Mouse (Mus musculus): ENCODE measurements around the gene Fam69a. TPM values are rescaled to one million over a fixed set of nuclear protein-coding genes. Genes with fewer than 3 reads are reported as not detected.
A peak's percentile ranks its signal among the peaks of the same experiment; 100 is the strongest.
"Not testable (repeated sequence)": the region's sequence is repeated elsewhere in the genome, so short reads cannot be mapped to it uniquely, and the experiment has no call there.

Gene Fam69a
- 22.9 and 25.1 TPM in 2 replicates for polyA plus RNA-seq (2014; fragmentation: Nextera tagmentation; extraction: Ambion mirVana)

DNA sequence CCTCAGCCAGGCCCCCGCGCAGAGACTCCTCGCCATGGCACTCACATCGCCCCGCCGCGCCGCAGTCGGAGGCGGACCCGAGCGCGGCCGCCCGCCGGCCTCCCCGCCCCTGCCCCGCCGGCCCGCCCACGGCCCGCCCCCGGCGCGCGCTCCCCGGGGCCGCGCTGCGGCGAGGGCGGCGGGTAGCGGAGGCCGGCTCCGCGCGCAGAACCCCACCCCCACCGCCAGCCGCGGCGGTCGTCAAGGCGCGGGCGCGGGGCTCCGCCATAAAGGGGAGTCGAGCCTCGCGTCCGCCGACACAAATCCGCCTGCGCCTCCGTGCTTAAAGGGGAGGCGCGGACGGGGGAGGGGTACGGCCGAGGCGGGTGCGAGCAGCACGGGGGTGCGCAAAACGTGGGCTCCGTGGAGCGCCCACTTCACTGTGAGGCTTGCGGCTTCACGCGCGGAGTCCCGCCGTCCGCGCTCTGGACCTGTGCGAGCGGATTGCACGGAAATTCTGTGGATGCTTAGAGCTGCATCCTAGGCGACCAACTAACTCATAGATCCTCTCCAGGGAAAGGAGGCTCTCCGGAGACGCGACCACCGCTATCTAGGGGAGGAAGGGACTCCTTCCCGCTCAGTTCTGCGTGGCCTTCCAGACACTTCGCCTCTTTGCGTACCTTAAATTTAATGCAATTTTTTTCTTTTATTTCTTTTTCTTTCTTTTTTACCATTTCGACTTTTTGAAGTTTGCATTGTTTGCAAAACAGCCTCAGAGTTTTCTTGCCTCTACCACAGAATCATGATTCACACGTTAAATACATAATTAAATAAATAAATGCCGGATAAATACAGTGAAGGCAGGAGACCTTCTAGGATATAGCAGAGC is at the start of gene Fam69a:
Gene Fam69a (minus strand): TSS at position 119 of the 868 bp plus-strand sequence.
- H3K36me3 ChIP-seq (ENCODE audit: control insufficient read depth, insufficient read depth, low read length) = no peaks in the 10 kb centered on the region
- peaks cover 4% of the 10 kb centered on the region; the same call in 1 of the 2 replicates for H3K4me1 ChIP-seq (ENCODE audit: control insufficient read depth, insufficient read depth, low read length)
- peak within 1 kb of the TSS; percentile 81 for H3K4me3 ChIP-seq (ENCODE audit: low read depth, low read length)
- H3K27me3 ChIP-seq (ENCODE audit: control insufficient read depth, insufficient read depth, low read length) = no peaks in the 10 kb centered on the region
- H3K4me2 ChIP-seq = peak within 1 kb of the TSS; percentile 77
- no peaks in the 10 kb centered on the region for H3K9me3 ChIP-seq (ENCODE audit: control insufficient read depth, low read length)
- peak; percentile 94 for ATAC-seq (ENCODE audit: low FRiP score)
- under 1% methylated on average over 74 of the region's 91 CpGs for WGBS
- H3K27ac ChIP-seq (ENCODE audit: low read depth, low read length) = peak within 1 kb of the TSS; percentile 79
- H3K9ac ChIP-seq (ENCODE audit: low read length) = peak within 1 kb of the TSS; percentile 85
- DNase-seq (ENCODE audit: low spot score, missing footprints) = peak; percentile 99

DNA sequence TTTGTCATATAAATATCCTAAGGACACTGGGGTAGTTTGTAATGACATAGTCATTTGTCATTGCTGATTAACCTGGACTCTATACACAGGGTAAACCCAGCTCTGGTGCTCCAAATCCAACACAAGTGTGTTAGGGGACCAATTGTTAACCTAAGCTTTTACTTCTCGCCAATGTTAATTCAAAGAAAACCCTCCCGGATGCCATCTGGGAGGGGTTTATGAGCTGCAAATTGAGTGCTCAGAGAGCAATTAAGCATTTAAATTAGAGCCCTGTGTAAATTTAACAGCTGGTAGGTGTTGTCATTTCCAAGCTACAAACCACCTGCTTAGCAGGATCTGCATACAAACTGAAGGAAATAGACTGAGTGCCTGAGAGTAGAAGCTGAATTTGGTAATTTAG is 48.6 kb upstream of the Fam69a start:
- DNase-seq (ENCODE audit: low spot score, missing footprints) (peak; percentile 71), ATAC-seq (ENCODE audit: low FRiP score) (no peak)
- Histone ChIP-seq H3K9ac (ENCODE audit: low read length) (no peak overlapping the region), H3K4me1 (ENCODE audit: control insufficient read depth, insufficient read depth, low read length) (no peaks in the 10 kb centered on the region), H3K36me3 (ENCODE audit: control insufficient read depth, insufficient read depth, low read length) (no peaks in the 10 kb centered on the region), H3K27me3 (ENCODE audit: control insufficient read depth, insufficient read depth, low read length) (no peaks in the 10 kb centered on the region), H3K27ac (ENCODE audit: low read depth, low read length) (no peak overlapping the region), H3K9me3 (ENCODE audit: control insufficient read depth, low read length) (no peaks in the 10 kb centered on the region), H3K4me3 (ENCODE audit: low read depth, low read length) (no peak overlapping the region), H3K4me2 (no peak overlapping the region)
- WGBS = 59% methylated on average over 2 of the region's 2 CpGs

DNA sequence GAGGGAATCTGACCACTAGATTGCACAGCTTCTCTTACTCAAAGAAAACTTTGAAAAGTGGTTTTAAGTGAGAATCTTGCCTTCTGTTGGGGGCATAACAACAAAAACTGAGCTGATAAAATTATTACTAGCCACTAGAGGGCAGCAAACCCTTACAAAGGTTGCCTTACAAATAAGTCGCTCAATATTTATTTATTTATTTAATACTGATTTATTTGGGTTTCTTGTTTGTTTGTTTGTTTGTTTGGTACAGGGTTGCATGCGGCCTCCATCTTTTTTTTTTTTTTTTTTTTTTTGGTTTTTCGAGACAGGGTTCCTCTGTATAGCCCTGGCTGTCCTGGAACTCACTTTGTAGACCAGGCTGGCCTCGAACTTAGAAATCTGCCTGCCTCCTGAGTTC is 47.3 kb upstream of the Fam69a start:
- no peaks in the 10 kb centered on the region for H3K9me3 ChIP-seq (ENCODE audit: control insufficient read depth, low read length)
- H3K4me3 ChIP-seq (ENCODE audit: low read depth, low read length) = no peak overlapping the region
- peak; percentile 87 for DNase-seq (ENCODE audit: low spot score, missing footprints)
- H3K27me3 ChIP-seq (ENCODE audit: control insufficient read depth, insufficient read depth, low read length) = no peaks in the 10 kb centered on the region
- H3K27ac ChIP-seq (ENCODE audit: low read depth, low read length) = no peak overlapping the region
- ATAC-seq (ENCODE audit: low FRiP score) = 0 out of 2 replicates have a peak, but pooled peaks have one; percentile 38
- no peaks in the 10 kb centered on the region for H3K4me1 ChIP-seq (ENCODE audit: control insufficient read depth, insufficient read depth, low read length)
- no peaks in the 10 kb centered on the region for H3K36me3 ChIP-seq (ENCODE audit: control insufficient read depth, insufficient read depth, low read length)
- H3K4me2 ChIP-seq = no peak overlapping the region
- no peak overlapping the region for H3K9ac ChIP-seq (ENCODE audit: low read length)
- 39% methylated on average over 4 of the region's 4 CpGs for WGBS

DNA sequence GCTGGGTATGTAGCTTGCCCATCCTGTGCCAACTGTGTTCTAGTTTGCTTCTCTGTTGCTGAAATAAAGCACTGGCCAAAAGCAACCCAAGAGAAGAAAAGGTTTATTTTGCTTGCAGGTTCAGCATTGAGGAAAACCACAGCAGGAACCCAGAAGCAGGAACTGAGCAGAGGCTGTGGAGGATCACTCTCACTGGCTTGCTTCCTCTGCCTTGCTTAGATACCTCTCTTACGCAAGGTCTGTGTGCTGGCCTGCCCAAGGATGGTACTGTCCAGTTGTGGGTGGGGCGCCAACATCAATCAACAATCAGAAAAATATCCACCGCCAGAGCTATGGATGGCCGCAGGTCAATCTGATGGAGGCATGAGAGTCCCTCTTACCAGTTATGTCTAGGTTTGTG is 44.4 kb upstream of the Fam69a start:
- Histone ChIP-seq H3K36me3 (ENCODE audit: control insufficient read depth, insufficient read depth, low read length) (no peaks in the 10 kb centered on the region), H3K27me3 (ENCODE audit: control insufficient read depth, insufficient read depth, low read length) (no peaks in the 10 kb centered on the region), H3K4me3 (ENCODE audit: low read depth, low read length) (no peak overlapping the region), H3K4me2 (no peak overlapping the region), H3K9ac (ENCODE audit: low read length) (no peak overlapping the region), H3K27ac (ENCODE audit: low read depth, low read length) (no peak overlapping the region), H3K4me1 (ENCODE audit: control insufficient read depth, insufficient read depth, low read length) (no peaks in the 10 kb centered on the region), H3K9me3 (ENCODE audit: control insufficient read depth, low read length) (no peaks in the 10 kb centered on the region)
- DNase-seq (ENCODE audit: low spot score, missing footprints) = no peak
- 93% methylated on average over 4 of the region's 4 CpGs for WGBS
- no peak for ATAC-seq (ENCODE audit: low FRiP score)

DNA sequence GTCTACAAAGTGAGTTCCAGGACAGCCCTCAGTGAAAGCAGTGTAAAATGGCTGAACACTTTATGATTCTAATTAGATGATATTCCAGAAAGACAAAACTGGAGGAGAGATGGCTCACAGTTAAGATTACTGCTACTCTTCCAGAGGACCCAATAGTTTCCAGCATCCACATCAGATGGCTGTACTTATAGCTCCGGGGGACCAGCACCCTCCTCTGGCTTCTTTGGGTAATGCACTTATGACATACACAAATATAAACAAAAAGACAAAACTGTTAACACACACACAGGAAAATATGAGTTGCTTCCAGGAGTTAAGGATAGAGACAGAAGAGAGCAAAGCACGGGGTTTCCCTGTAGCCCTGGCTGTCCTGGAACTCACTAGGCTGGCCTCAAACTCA is 43.1 kb upstream of the Fam69a start:
- no peak for DNase-seq (ENCODE audit: low spot score, missing footprints)
- H3K9me3 ChIP-seq (ENCODE audit: control insufficient read depth, low read length) = no peaks in the 10 kb centered on the region
- no peaks in the 10 kb centered on the region for H3K4me1 ChIP-seq (ENCODE audit: control insufficient read depth, insufficient read depth, low read length)

DNA sequence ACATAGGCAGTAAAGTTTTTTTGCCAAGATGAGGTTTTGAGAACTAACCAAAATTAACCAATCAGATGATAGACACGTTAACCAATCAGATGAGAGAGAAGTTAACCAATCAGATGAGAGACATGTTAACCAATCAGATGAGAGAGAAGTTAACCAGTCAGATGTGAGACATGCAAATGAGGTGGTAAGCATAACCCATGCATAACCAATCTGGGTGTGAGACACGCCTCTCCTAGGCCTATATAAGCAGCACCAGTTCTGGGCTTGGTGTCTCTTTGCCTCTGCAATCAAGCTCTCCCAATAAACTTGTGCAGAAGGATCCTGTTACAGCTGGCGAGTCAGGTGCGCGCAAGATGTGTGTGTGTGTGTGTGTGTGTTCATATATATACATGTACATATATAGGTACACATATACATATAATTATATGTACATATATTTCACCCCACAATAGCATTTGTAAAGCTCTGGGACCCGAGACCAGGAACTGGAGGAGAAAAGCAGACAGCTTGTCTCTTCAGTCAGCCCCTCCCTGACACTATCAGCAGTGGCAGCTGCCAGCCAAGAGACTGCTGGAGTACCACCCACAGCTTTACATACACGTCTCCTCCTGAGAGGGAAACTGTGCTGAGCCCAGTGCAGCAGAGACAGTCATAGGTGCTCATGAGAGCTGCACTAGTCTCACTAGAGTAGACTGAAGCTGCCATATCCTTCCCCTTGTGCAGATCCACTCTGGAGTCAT is 42.1 kb upstream of the Fam69a start:
- WGBS = 88% methylated on average over 7 of the region's 7 CpGs
- H3K27me3 ChIP-seq (ENCODE audit: control insufficient read depth, insufficient read depth, low read length); H3K36me3 ChIP-seq (ENCODE audit: control insufficient read depth, insufficient read depth, low read length); DNase-seq (ENCODE audit: low spot score, missing footprints); H3K9me3 ChIP-seq (ENCODE audit: control insufficient read depth, low read length); H3K4me1 ChIP-seq (ENCODE audit: control insufficient read depth, insufficient read depth, low read length); ATAC-seq (ENCODE audit: low FRiP score); H3K4me3 ChIP-seq (ENCODE audit: low read depth, low read length); H3K9ac ChIP-seq (ENCODE audit: low read length); H3K4me2 ChIP-seq; H3K27ac ChIP-seq (ENCODE audit: low read depth, low read length): not testable (repeated sequence)

More for the DNA sequence above, 43.1 kb upstream of the Fam69a start:
- no peaks in the 10 kb centered on the region for H3K36me3 ChIP-seq (ENCODE audit: control insufficient read depth, insufficient read depth, low read length)
- no peak overlapping the region for H3K27ac ChIP-seq (ENCODE audit: low read depth, low read length)
- no peaks in the 10 kb centered on the region for H3K27me3 ChIP-seq (ENCODE audit: control insufficient read depth, insufficient read depth, low read length)
- WGBS = 87% methylated on average over 2 of the region's 2 CpGs
- no peak overlapping the region for H3K9ac ChIP-seq (ENCODE audit: low read length)
- no peak overlapping the region for H3K4me3 ChIP-seq (ENCODE audit: low read depth, low read length)
- H3K4me2 ChIP-seq = no peak overlapping the region
- ATAC-seq (ENCODE audit: low FRiP score) = no peak

DNA sequence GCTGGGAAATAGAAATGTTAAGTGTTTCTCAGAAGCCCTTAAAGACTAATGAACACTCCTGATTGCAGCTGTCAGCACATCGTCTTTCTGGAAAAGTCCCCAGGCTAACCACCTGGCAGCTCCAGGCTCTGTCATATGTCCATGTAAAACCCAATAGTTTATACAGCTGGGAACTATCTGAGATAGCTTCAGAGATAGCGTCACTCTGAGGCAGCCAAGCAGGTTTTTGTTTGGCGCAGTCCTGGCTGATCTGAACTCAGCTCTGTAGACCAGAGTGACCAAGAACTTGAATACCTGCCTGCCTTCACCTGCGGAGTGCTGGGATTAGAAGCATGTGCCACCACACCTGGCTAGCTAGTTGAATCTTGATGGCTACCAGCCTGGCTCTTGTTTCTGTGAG is 41.3 kb upstream of the Fam69a start:
- Histone ChIP-seq H3K4me1 (ENCODE audit: control insufficient read depth, insufficient read depth, low read length) (no peaks in the 10 kb centered on the region), H3K9me3 (ENCODE audit: control insufficient read depth, low read length) (no peaks in the 10 kb centered on the region), H3K27me3 (ENCODE audit: control insufficient read depth, insufficient read depth, low read length) (no peaks in the 10 kb centered on the region), H3K4me2 (no peak overlapping the region), H3K36me3 (ENCODE audit: control insufficient read depth, insufficient read depth, low read length) (no peaks in the 10 kb centered on the region), H3K9ac (ENCODE audit: low read length) (no peak overlapping the region), H3K27ac (ENCODE audit: low read depth, low read length) (no peak overlapping the region), H3K4me3 (ENCODE audit: low read depth, low read length) (no peak overlapping the region)
- whole genome bisulfite sequencing = 90% methylated on average over 4 of the region's 4 CpGs
- DNase-seq (ENCODE audit: low spot score, missing footprints) (no peak), ATAC-seq (ENCODE audit: low FRiP score) (no peak)

DNA sequence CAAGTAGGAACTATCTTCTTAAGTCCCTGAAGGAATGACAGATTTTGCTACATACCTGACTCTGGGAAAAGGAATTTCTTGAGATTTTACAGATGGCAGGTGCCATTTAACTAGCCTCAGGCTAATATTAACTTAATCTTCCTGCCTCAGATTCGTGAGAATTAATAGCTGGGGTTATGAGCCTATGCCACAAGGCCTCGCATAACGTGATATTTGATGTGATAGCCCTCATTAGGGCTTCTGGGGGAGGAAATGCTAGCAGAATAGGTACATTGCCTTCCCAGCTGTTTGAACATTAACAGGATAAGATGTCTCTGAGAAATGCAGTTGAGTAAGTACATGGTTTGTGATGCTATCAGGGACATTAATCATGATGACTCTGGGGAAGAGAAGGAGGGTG is 34.5 kb upstream of the Fam69a start:
- no peak for ATAC-seq (ENCODE audit: low FRiP score)
- Histone ChIP-seq H3K4me1 (ENCODE audit: control insufficient read depth, insufficient read depth, low read length) (no peaks in the 10 kb centered on the region), H3K27ac (ENCODE audit: low read depth, low read length) (no peak overlapping the region), H3K4me2 (no peak overlapping the region), H3K9me3 (ENCODE audit: control insufficient read depth, low read length) (no peaks in the 10 kb centered on the region), H3K4me3 (ENCODE audit: low read depth, low read length) (no peak overlapping the region), H3K36me3 (ENCODE audit: control insufficient read depth, insufficient read depth, low read length) (no peaks in the 10 kb centered on the region), H3K27me3 (ENCODE audit: control insufficient read depth, insufficient read depth, low read length) (no peaks in the 10 kb centered on the region), H3K9ac (ENCODE audit: low read length) (no peak overlapping the region)
- DNase-seq (ENCODE audit: low spot score, missing footprints) = no peak
- WGBS = 71% methylated on average over 3 of the region's 3 CpGs

DNA sequence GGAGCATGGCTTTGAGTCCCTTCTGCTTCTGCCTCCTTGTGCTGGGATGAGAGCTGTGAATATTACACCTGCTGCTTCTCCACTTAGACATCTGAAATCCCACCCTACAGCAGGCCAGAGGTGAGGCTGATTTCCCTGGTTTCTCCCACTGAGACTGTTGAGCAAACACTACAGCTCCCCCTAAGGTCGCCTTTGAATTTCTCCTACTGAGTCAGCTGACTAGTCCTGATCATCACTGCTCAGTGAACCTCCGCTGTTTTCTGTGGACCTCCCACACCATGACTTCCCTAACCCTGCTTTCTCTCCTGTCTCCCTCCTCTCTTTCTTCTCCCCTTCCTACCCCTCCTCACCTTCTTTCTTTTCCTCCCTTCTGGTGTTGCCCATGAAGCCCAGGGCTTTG is 32.5 kb upstream of the Fam69a start:
- no peaks in the 10 kb centered on the region for H3K27me3 ChIP-seq (ENCODE audit: control insufficient read depth, insufficient read depth, low read length)
- 36% methylated on average over 2 of the region's 2 CpGs for WGBS
- H3K4me2 ChIP-seq = no peak overlapping the region
- H3K4me1 ChIP-seq (ENCODE audit: control insufficient read depth, insufficient read depth, low read length) = no peaks in the 10 kb centered on the region
- H3K9me3 ChIP-seq (ENCODE audit: control insufficient read depth, low read length) = no peaks in the 10 kb centered on the region
- no peak overlapping the region for H3K4me3 ChIP-seq (ENCODE audit: low read depth, low read length)
- no peak overlapping the region for H3K27ac ChIP-seq (ENCODE audit: low read depth, low read length)
- no peaks in the 10 kb centered on the region for H3K36me3 ChIP-seq (ENCODE audit: control insufficient read depth, insufficient read depth, low read length)
- ATAC-seq (ENCODE audit: low FRiP score) = no peak
- H3K9ac ChIP-seq (ENCODE audit: low read length) = no peak overlapping the region
- no peak for DNase-seq (ENCODE audit: low spot score, missing footprints)

Data from midbrain, embryonic 11.5 days (tissue).